Comparison of ENCODE assay signal across 8 mouse cellular contexts in genomic region chr7:110108967-110109610, GRCm38 (mm10). TPM values are rescaled to one million over a fixed set of nuclear protein-coding genes. Genes with fewer than 3 reads are reported as not detected.
DNase-seq lines count a peak whose midpoint lies in the region; ATAC-seq lines count a peak whose summit lies in the region.

No protein-coding gene starts in this region.

- H3K9ac ChIP-seq in midbrain, embryonic 16.5 days (ENCODE audit: low read depth, low read length): no peak overlapping the region
- H3K9ac ChIP-seq in intestine, embryonic 15.5 days: no peak overlapping the region
- peak overlapping the region; percentile 13; the same call in 1 of the 2 replicates for H3K9ac ChIP-seq in liver, embryonic 16.5 days (ENCODE audit: low read depth, low read length)
- H3K9ac ChIP-seq in neural tube, embryonic 13.5 days: no peak overlapping the region; the same call in 1 of the 2 replicates

- peaks cover 15% of the 10 kb centered on the region for H3K4me1 ChIP-seq in midbrain, embryonic 10.5 days
- H3K4me1 ChIP-seq in midbrain, embryonic 16.5 days (ENCODE audit: control insufficient read depth, insufficient read depth, low read length): no peaks in the 10 kb centered on the region
- H3K4me1 ChIP-seq in intestine, embryonic 15.5 days (replicated peaks): peaks cover 12% of the 10 kb centered on the region
- peaks cover 13% of the 10 kb centered on the region for H3K4me1 ChIP-seq in liver, embryonic 16.5 days (ENCODE audit: control insufficient read depth, low read depth, low read length)
- H3K4me1 ChIP-seq in neural tube, embryonic 13.5 days (replicated peaks): peaks cover 11% of the 10 kb centered on the region; the same call in 1 of the 2 replicates

- intact Hi-C loops in gastrocnemius, postnatal 36 days (cut with DNase I): no loop called here

- H3K4me2 ChIP-seq in midbrain, embryonic 16.5 days (ENCODE audit: low read length): no peak overlapping the region
- peak overlapping the region; percentile 45 for H3K4me2 ChIP-seq in intestine, embryonic 15.5 days (replicated peaks)
- peak overlapping the region; percentile 34 for H3K4me2 ChIP-seq in liver, embryonic 16.5 days (ENCODE audit: low read depth, low read length)
- peak overlapping the region; percentile 33; the same call in 1 of the 2 replicates for H3K4me2 ChIP-seq in neural tube, embryonic 13.5 days

- ATAC-seq in midbrain, embryonic 16.5 days: no peak
- peak; percentile 81 for ATAC-seq in intestine, embryonic 15.5 days
- peak; percentile 25; the same call in 1 of the 2 replicates for ATAC-seq in liver, embryonic 16.5 days (ENCODE audit: low read depth)
- no peak for ATAC-seq in neural tube, embryonic 13.5 days (ENCODE audit: low read depth)

- no peaks in the 10 kb centered on the region for H3K27me3 ChIP-seq in midbrain, embryonic 10.5 days (ENCODE audit: low read depth, poor library complexity, severe bottlenecking)
- no peaks in the 10 kb centered on the region for H3K27me3 ChIP-seq in midbrain, embryonic 16.5 days (ENCODE audit: control insufficient read depth, insufficient read depth, low read depth, low read length)
- no peaks in the 10 kb centered on the region for H3K27me3 ChIP-seq in intestine, embryonic 15.5 days (replicated peaks)
- H3K27me3 ChIP-seq in liver, embryonic 16.5 days (ENCODE audit: control insufficient read depth, insufficient read depth, low read depth, low read length): no peaks in the 10 kb centered on the region
- no peaks in the 10 kb centered on the region for H3K27me3 ChIP-seq in neural tube, embryonic 13.5 days

- 0 out of 2 replicates have a peak overlapping the region, but pooled peaks have one; percentile 9 for H3K4me3 ChIP-seq in midbrain, embryonic 10.5 days
- no peak overlapping the region for H3K4me3 ChIP-seq in midbrain, embryonic 16.5 days (ENCODE audit: low read depth, low read length)
- no peak overlapping the region for H3K4me3 ChIP-seq in intestine, embryonic 15.5 days (replicated peaks)
- H3K4me3 ChIP-seq in liver, embryonic 16.5 days (ENCODE audit: low read depth, low read length): no peak overlapping the region
- no peak overlapping the region for H3K4me3 ChIP-seq in neural tube, embryonic 13.5 days

- DNase-seq in midbrain, embryonic 10.5 days (ENCODE audit: low spot score): peak; percentile 44
- DNase-seq in c-Kit-positive CD71-negative TER-119-negative erythroid progenitor cells, embryonic 14.5 days (ENCODE audit: low read depth): peak; percentile 92
- peak; percentile 55 to 76 for DNase-seq in gastrocnemius, postnatal 36 days
- DNase-seq in thymus, postnatal 36 days: peak; percentile 62 to 64

- no peaks in the 10 kb centered on the region for H3K9me3 ChIP-seq in midbrain, embryonic 10.5 days (replicated peaks)
- no peaks in the 10 kb centered on the region for H3K9me3 ChIP-seq in midbrain, embryonic 16.5 days (replicated peaks; ENCODE audit: control insufficient read depth, low read length, poor library complexity, severe bottlenecking)
- H3K9me3 ChIP-seq in intestine, embryonic 15.5 days: no peaks in the 10 kb centered on the region
- no peaks in the 10 kb centered on the region for H3K9me3 ChIP-seq in liver, embryonic 16.5 days (replicated peaks; ENCODE audit: control insufficient read depth, low read length)
- H3K9me3 ChIP-seq in neural tube, embryonic 13.5 days: no peaks in the 10 kb centered on the region

- no peaks in the 10 kb centered on the region for H3K36me3 ChIP-seq in midbrain, embryonic 10.5 days
- no peaks in the 10 kb centered on the region for H3K36me3 ChIP-seq in midbrain, embryonic 16.5 days (ENCODE audit: control insufficient read depth, insufficient read depth, low read length)
- H3K36me3 ChIP-seq in intestine, embryonic 15.5 days: no peaks in the 10 kb centered on the region
- H3K36me3 ChIP-seq in liver, embryonic 16.5 days (ENCODE audit: control insufficient read depth, insufficient read depth): no peaks in the 10 kb centered on the region
- H3K36me3 ChIP-seq in neural tube, embryonic 13.5 days: no peaks in the 10 kb centered on the region

- 21% methylated on average over 11 of the region's 11 CpGs for WGBS in midbrain, embryonic 10.5 days
- 18% methylated on average over 11 of the region's 11 CpGs for WGBS in midbrain, embryonic 16.5 days
- 7% methylated on average over 11 of the region's 11 CpGs for WGBS in intestine, embryonic 15.5 days
- WGBS in liver, embryonic 16.5 days (ENCODE audit: insufficient replicate concordance): 6% methylated on average over 11 of the region's 11 CpGs
- WGBS in neural tube, embryonic 13.5 days: 24% methylated on average over 11 of the region's 11 CpGs

- H3K27ac ChIP-seq in midbrain, embryonic 10.5 days (replicated peaks): peak overlapping the region; percentile 52; the same call in 1 of the 2 replicates
- H3K27ac ChIP-seq in midbrain, embryonic 16.5 days (ENCODE audit: low read length): no peak overlapping the region
- peak overlapping the region; percentile 67 for H3K27ac ChIP-seq in intestine, embryonic 15.5 days
- no peak overlapping the region for H3K27ac ChIP-seq in liver, embryonic 16.5 days (ENCODE audit: low read length)
- H3K27ac ChIP-seq in neural tube, embryonic 13.5 days (replicated peaks): no peak overlapping the region

RNA-seq across cellular contexts. Expression of gene Wee1, which starts 12.8 kb away (rescaled TPM):
- 28.7 and 28.9 TPM in 2 replicates for polyA plus RNA-seq in midbrain, embryonic 10.5 days (2016; fragmentation: Nextera tagmentation; extraction: Ambion mirVana)
- polyA plus RNA-seq in midbrain, embryonic 16.5 days (2015; fragmentation: Nextera tagmentation; extraction: Ambion mirVana): 3.7 TPM in 2 replicates
- 1 to 10 TPM; 2.2 to 2.8 TPM for total RNA-seq in gastrocnemius, postnatal 36 days (2021)
- polyA plus RNA-seq in intestine, embryonic 15.5 days (2015; fragmentation: Nextera tagmentation; extraction: Ambion mirVana): 26.3 and 31.1 TPM in 2 replicates
- polyA plus RNA-seq in liver, embryonic 16.5 days (2015; fragmentation: Nextera tagmentation; extraction: Ambion mirVana): 6.5 and 6.6 TPM in 2 replicates
- 5.7 and 6.6 TPM in 2 replicates for polyA plus RNA-seq in neural tube, embryonic 13.5 days (2015; fragmentation: Nextera tagmentation; extraction: Ambion mirVana)

RNA-seq across cellular contexts. Expression of gene Zfp143, which starts 48.1 kb away (rescaled TPM):
- 26.9 and 31.0 TPM in 2 replicates for polyA plus RNA-seq in midbrain, embryonic 10.5 days (2016; fragmentation: Nextera tagmentation; extraction: Ambion mirVana)
- polyA plus RNA-seq in midbrain, embryonic 16.5 days (2015; fragmentation: Nextera tagmentation; extraction: Ambion mirVana): 13.8 and 14.1 TPM in 2 replicates
- 1 to 10 TPM; 7.0 to 9.5 TPM for total RNA-seq in gastrocnemius, postnatal 36 days (2021)
- 15.0 and 15.6 TPM in 2 replicates for polyA plus RNA-seq in intestine, embryonic 15.5 days (2015; fragmentation: Nextera tagmentation; extraction: Ambion mirVana)
- 9.4 and 10.3 TPM in 2 replicates for polyA plus RNA-seq in liver, embryonic 16.5 days (2015; fragmentation: Nextera tagmentation; extraction: Ambion mirVana)
- 19.3 and 20.9 TPM in 2 replicates for polyA plus RNA-seq in neural tube, embryonic 13.5 days (2015; fragmentation: Nextera tagmentation; extraction: Ambion mirVana)

Comparison
In these comparisons a context has a peak if more than half of its experiments do, and no peak if none do; other contexts are left out.
1. H3K27ac ChIP-seq: peak in midbrain, embryonic 10.5 days (single experiment) and intestine, embryonic 15.5 days (single experiment); none in midbrain, embryonic 16.5 days (single experiment), liver, embryonic 16.5 days (single experiment) and neural tube, embryonic 13.5 days (single experiment).
2. ATAC-seq: peak in intestine, embryonic 15.5 days (single experiment) and liver, embryonic 16.5 days (single experiment); none in midbrain, embryonic 16.5 days (single experiment) and neural tube, embryonic 13.5 days (single experiment).
3. Peak in every context shown above with its lines, with median percentiles within 50 percentile points of each other: DNase-seq.